Mouse (Mus musculus) adrenal gland, adult 2 months (tissue): ENCODE results near the gene Lzts2. TPM values are rescaled to one million over a fixed set of nuclear protein-coding genes. Genes with fewer than 3 reads are reported as not detected.

Experiments used
- polyA plus RNA-seq: library from polyadenylated mRNA; depleted of rRNA; stranded (reverse); fragments of >200 nt; gene quantifications from 2 replicates; pipeline ENCODE4 v1.2.3, GENCODE M21; 2012; rRNA removed
- total RNA-seq, 2 experiments: library from RNA; stranded (reverse); gene quantifications; 2 replicates each; pipeline ENCODE4 v1.2.3; 2021

Lzts2 gene
- total and polyA plus RNA-seq, 3 experiments, result 52.8 to 313 (median 111) TPM

Other genes with a start within 250 kb of the Lzts2 start
- gene Slf2, start 83.3 kb upstream of the Lzts2 start, total RNA-seq, result 10 to 100 TPM; 19.6 to 21.4 TPM
- gene Slf2, start 83.3 kb upstream of the Lzts2 start, polyA plus RNA-seq, result 54.9 and 77.7 TPM in 2 replicates
- 1 to 10 TPM; 6.3 to 7.7 TPM for gene Sema4g, start 25.3 kb upstream of the Lzts2 start, total RNA-seq
- 9.4 and 13.4 TPM in 2 replicates for gene Sema4g, start 25.3 kb upstream of the Lzts2 start, polyA plus RNA-seq
- 10 to 100 TPM; 24.7 to 37.1 TPM for gene Twnk, start 8.8 kb upstream of the Lzts2 start, total RNA-seq
- 7.5 and 9.6 TPM in 2 replicates for gene Twnk, start 8.8 kb upstream of the Lzts2 start, polyA plus RNA-seq
- gene Mrpl43, start 8.0 kb upstream of the Lzts2 start, total RNA-seq, result 10 to 100 TPM; 45.2 to 55.1 TPM
- gene Mrpl43, start 8.0 kb upstream of the Lzts2 start, polyA plus RNA-seq, result 196 and 208 TPM in 2 replicates
- gene Pdzd7, start 31.3 kb downstream of the Lzts2 start, total RNA-seq, result under 1 TPM in 1 of 2 experiments, not detected in 1; 0.09 TPM
- 0.62 and 0.65 TPM in 2 replicates for gene Pdzd7, start 31.3 kb downstream of the Lzts2 start, polyA plus RNA-seq
- 10 to 100 TPM; 51.2 to 89.3 TPM for gene Sfxn3, start 33.1 kb downstream of the Lzts2 start, total RNA-seq
- gene Sfxn3, start 33.1 kb downstream of the Lzts2 start, polyA plus RNA-seq, result 45.9 and 65.5 TPM in 2 replicates
- gene Kazald1, start 60.8 kb downstream of the Lzts2 start, total RNA-seq, result 1 to 10 TPM; 2.2 to 6.0 TPM
- 9.8 and 11.1 TPM in 2 replicates for gene Kazald1, start 60.8 kb downstream of the Lzts2 start, polyA plus RNA-seq
- gene Tlx1, start 136.3 kb downstream of the Lzts2 start, total RNA-seq, result not detected
- gene Tlx1, start 136.3 kb downstream of the Lzts2 start, polyA plus RNA-seq, result not detected in 2 replicates
- under 1 TPM in 1 of 2 experiments, not detected in 1; 0.17 TPM for gene Lbx1, start 221.4 kb downstream of the Lzts2 start, total RNA-seq
- gene Lbx1, start 221.4 kb downstream of the Lzts2 start, polyA plus RNA-seq, result 0.21 TPM in 1 of 2 replicates, not detected in the other